Mouse (Mus musculus) yolk sac, embryonic 10.5 days (tissue): ENCODE data around the gene Rufy3.

Experiments used
- DNase-seq: peaks from one replicate; pipeline ENCODE4 v3.0.0-alpha.2; 2017; ENCODE audit warnings: low spot score

Rufy3 gene

DNA sequence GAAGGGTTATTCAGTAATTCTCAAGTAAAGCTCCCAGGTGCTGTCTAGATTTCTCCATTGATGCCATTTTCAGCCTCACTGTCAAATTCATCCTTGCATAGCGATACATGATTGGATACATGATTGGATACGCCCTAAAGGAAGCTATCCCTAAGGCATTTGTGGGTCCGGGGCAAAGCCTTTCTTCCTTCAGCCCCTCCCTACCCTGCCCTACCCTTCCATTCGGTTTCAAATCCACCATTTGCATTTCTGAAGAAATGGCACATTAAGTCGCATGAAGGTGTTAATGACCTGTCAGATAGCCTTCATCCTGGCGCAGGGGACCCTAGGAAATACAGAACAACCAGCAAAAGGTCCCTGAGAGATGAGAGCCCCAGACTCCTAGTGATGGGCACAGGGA is 120.5 kb downstream of the Rufy3 start:
- no peak for DNase-seq

GRCm38 (mm10) chr5:88685745-88686299 is 121.0 kb downstream of the Rufy3 start:
- no peak for DNase-seq

GRCm38 (mm10) chr5:88687996-88688406 is 123.2 kb downstream of the Rufy3 start:
- DNase-seq: no peak

GRCm38 (mm10) chr5:88688583-88689187 is 123.8 kb downstream of the Rufy3 start:
- DNase-seq: peak; percentile 36

GRCm38 (mm10) chr5:88689279-88689938 is 124.6 kb downstream of the Rufy3 start:
- no peak for DNase-seq

- peak; percentile 64 for DNase-seq
Observed at GRCm38 (mm10) chr5:88690681-88691505, 126.1 kb downstream of the Rufy3 start.

DNA sequence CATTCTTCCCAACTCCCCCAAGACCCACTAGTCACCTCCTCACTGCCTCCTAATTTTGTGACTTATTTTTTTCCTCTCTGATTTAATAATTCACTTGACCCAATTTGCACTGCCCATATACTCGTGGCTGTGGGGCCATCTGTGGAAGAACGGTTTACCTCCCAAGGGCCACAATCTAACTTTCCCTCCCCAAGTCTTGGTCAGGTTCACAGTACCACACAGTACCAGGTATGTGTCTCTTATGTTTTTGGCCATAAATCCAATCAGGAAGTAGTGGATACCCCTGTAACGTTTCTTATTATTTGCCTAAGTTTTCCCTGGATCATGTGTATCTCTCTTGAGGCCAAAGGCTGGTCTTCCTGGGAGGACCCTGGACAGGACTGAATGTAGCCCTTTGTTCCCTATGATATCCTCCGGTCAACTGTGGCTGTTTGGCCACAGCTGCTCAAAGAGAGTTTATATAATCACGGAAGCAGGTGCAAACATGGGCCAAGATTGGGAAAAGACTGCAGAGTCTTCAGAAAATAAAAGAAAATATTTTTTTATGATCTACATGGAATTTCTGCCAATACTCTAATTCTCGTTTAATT is 126.8 kb downstream of the Rufy3 start:
- peak; percentile 54 for DNase-seq

- no peak for DNase-seq
Observed at GRCm38 (mm10) chr5:88692586-88692985, 127.7 kb downstream of the Rufy3 start.

DNA sequence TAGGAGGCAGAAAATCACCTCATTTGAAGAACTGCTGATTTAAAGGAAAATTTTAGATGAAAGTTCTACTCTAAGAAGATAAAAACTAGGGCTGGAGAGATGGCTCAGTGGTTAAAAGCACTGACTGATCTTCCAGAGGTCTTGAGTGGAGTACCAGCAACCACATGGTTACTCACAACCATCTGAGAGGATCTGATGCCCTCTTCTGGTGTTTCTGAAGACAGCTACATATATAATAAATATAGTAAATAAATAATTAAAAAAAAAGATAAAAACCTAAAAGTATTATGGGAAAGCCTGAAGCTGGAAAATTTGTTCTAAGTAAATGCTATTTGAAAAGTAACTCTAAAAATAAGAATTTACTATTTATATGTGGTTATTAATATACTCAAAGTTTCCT is 128.2 kb downstream of the Rufy3 start:
- DNase-seq: no peak

DNA sequence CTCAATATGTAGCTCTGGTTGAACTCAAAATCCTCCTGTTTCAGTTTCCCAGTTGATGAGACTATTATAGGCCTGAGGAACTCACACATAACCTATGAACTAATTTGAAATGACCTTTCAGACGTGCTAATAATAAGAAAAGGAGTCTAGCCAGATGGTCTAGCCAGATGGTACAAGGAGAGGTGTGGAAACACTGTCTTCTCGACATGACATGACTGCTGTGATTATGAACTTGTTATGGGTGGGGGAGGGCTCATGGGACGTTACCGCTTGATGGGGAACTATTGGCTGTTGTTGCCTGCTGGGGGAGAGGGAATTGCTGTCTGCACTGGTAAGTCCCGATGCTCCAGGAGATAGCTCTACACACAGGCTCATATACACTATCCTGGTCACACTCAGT is 132.5 kb downstream of the Rufy3 start:
- no peak for DNase-seq

DNA sequence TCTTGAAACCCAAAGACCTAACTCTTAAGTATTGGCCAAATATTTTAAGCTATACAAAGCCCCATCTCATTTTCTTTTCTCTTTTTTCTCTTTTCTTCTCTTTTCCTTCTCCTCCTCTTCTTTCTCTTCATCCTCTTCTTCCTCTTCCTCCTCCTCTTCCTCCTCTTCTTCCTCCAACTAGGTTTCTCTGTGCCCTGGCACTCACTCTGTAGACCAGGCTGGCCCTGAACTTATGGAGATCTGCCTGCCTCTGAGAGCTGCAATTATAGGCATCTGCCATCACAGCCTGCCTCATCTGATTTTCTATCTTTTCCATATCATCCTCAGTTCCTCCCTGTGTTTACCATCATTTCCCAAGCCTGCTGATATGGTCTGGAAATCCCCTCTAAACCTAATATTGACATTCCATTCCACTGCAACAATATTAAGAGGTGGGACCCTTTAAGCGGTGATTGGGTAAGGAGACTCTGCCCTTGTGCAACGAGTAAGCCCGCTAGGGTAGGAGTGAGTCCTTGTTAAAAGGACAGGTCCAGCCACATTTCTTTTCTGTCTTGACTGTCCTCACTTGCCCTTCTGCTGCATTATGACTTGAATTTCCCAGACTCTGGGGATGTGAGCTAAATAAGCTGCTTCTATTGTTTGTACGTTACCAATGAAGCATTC is 134.5 kb downstream of the Rufy3 start:
- DNase-seq: peak; percentile 66
